Mouse (Mus musculus): ENCODE results near the gene Magi2.

- TF ChIP-seq CTCF (IDR thresholded peaks at IDR 0.05; ENCODE audit: extremely low read depth, insufficient read depth, insufficient read length, insufficient replicate concordance) (no peak), POLR2A (IDR thresholded peaks at IDR 0.05; ENCODE audit: low read depth, low read length) (no peak)
These were observed 755.2 kb downstream of the Magi2 start for GRCm38 (mm10) chr5:19982031-19982430.
